Mouse (Mus musculus): Measurements from ENCODE around the gene Zdhhc19. TPM values are rescaled to one million over a fixed set of nuclear protein-coding genes. Genes with fewer than 3 reads are reported as not detected.

The Zdhhc19 gene
- total and polyA plus RNA-seq, 2 experiments = not detected

DNA sequence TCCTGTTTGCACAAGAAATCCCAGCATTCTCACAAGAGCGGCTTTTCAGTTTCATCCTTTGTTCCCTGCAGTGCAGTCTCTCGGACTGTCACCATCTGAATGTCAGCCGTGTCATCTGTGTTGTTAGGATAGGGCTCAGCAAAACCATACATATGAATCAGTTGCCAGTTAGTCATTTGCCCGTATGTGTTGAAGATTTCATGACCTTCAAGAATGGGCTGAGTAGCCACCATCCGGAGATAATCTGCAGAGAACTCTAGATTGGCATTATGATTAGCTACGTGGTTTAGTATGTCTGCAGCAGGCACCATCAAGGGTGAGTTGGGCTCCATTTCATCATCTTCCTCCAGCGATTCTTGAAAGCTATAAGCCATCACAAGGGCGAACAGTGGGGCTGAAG lies 95.5 kb downstream of the Zdhhc19 start:
- WGBS = 97% methylated on average over 8 of the region's 8 CpGs
- no peaks in the 10 kb centered on the region for H3K36me3 ChIP-seq (ENCODE audit: control insufficient read depth, insufficient read depth, low read length)

DNA sequence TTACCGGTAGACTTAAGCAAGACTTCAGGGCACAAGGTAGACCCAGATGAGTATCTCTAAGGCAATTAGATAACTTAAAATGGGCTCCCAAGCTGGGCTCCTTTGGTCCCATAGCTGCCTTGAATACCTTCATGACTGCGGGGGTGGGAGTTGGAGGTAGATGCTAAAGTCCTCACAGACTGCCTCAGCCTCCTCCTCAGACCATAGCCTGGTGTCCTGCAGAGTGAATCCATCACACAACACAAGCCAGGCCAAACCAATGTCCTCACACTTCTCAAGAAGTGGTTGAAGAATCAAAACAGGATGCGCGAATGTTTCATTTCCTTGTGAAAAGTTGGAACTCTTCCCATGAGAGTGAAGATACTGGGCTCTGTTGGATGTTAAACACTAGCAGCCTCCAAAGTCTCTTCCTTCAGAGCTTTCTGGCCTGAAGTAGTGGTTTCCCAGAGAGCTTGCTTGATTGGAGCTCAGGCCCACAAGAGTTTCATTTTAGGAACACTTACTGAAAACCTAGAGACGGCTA lies 97.3 kb downstream of the Zdhhc19 start:
- 84% methylated on average over 5 of the region's 5 CpGs for WGBS
- no peak for TF ChIP-seq POLR2A (IDR thresholded peaks at IDR 0.05; ENCODE audit: extremely low read depth, insufficient read depth, low read length)
- TF ChIP-seq CTCF (IDR thresholded peaks at IDR 0.05; ENCODE audit: low read depth, low read length) = no peak
- Histone ChIP-seq H3K4me1 (ENCODE audit: control insufficient read depth, insufficient read depth, low read length) (peaks cover 10% of the 10 kb centered on the region), H3K27me3 (ENCODE audit: control insufficient read depth, insufficient read depth, low read length) (no peaks in the 10 kb centered on the region), H3K9ac (ENCODE audit: low read depth, low read length) (no peak overlapping the region), H3K79me2 (ENCODE audit: control insufficient read depth, insufficient read depth, low read length) (no peaks in the 10 kb centered on the region), H3K36me3 (ENCODE audit: control insufficient read depth, insufficient read depth, low read length) (no peaks in the 10 kb centered on the region), H3K27ac (replicated peaks; ENCODE audit: insufficient read depth, low read depth, low read length) (no peak overlapping the region), H3K4me3 (ENCODE audit: insufficient read depth, low read depth, low read length) (no peak overlapping the region)
- no peak for DNase-seq (ENCODE audit: extremely low read depth, low read depth, low spot score)

More for the DNA sequence above, 95.5 kb downstream of the Zdhhc19 start:
- Histone ChIP-seq H3K9ac (ENCODE audit: low read depth, low read length) (no peak overlapping the region), H3K4me3 (ENCODE audit: insufficient read depth, low read depth, low read length) (no peak overlapping the region), H3K27me3 (ENCODE audit: control insufficient read depth, insufficient read depth, low read length) (no peaks in the 10 kb centered on the region), H3K27ac (replicated peaks; ENCODE audit: insufficient read depth, low read depth, low read length) (no peak overlapping the region), H3K4me1 (ENCODE audit: control insufficient read depth, insufficient read depth, low read length) (peaks cover 8% of the 10 kb centered on the region), H3K79me2 (ENCODE audit: control insufficient read depth, insufficient read depth, low read length) (no peaks in the 10 kb centered on the region)
- no peak for DNase-seq (ENCODE audit: extremely low read depth, low read depth, low spot score)
- TF ChIP-seq POLR2A (IDR thresholded peaks at IDR 0.05; ENCODE audit: extremely low read depth, insufficient read depth, low read length) (no peak), CTCF (IDR thresholded peaks at IDR 0.05; ENCODE audit: low read depth, low read length) (no peak)

DNA sequence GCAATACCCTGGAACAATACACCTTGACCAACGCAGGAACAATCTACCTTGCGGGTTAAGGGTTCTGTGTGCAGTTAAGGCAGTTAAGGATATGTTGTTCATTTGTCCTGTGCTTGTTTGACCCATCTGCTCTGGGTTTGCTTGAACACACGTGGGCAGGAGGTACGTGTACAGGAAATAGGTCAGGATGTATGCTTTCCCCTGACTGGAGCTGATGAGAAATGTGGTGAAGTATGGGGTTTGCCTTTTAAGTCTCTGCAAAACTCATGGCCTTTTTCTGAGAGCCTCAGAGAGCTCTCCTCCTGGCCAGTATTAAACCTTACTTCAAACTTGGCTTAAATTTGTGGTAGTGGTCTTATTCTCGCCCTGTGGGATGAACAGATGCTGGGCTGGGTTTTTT lies 97.9 kb downstream of the Zdhhc19 start:
- Histone ChIP-seq H3K9ac (ENCODE audit: low read depth, low read length) (no peak overlapping the region), H3K79me2 (ENCODE audit: control insufficient read depth, insufficient read depth, low read length) (no peaks in the 10 kb centered on the region), H3K4me1 (ENCODE audit: control insufficient read depth, insufficient read depth, low read length) (peaks cover 13% of the 10 kb centered on the region), H3K27ac (replicated peaks; ENCODE audit: insufficient read depth, low read depth, low read length) (no peak overlapping the region), H3K36me3 (ENCODE audit: control insufficient read depth, insufficient read depth, low read length) (no peaks in the 10 kb centered on the region), H3K27me3 (ENCODE audit: control insufficient read depth, insufficient read depth, low read length) (no peaks in the 10 kb centered on the region), H3K4me3 (ENCODE audit: insufficient read depth, low read depth, low read length) (no peak overlapping the region)
- 80% methylated on average over 5 of the region's 5 CpGs for WGBS
- no peak for DNase-seq (ENCODE audit: extremely low read depth, low read depth, low spot score)
- TF ChIP-seq POLR2A (IDR thresholded peaks at IDR 0.05; ENCODE audit: extremely low read depth, insufficient read depth, low read length) (no peak), CTCF (IDR thresholded peaks at IDR 0.05; ENCODE audit: low read depth, low read length) (no peak)

DNA sequence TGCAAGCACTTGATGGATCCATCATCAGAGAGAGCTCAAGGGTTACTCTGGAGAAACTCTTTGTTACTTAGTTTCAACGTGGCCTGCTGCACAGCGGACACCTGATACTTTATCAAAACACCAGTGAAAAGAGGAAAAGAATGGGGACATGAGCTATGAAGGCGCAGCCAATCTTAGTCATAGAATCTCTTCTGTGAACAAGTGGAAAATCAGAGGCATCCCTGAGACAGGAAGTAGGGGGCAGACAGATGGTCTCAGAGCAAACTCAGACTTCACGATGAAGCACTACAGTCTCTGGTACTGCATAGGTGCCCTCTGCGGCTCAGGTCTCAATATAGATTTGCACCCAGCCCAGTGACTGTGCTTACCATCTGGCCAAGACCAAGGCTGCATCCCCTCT lies 98.6 kb downstream of the Zdhhc19 start:
- Histone ChIP-seq H3K27ac (replicated peaks; ENCODE audit: insufficient read depth, low read depth, low read length) (no peak overlapping the region), H3K36me3 (ENCODE audit: control insufficient read depth, insufficient read depth, low read length) (no peaks in the 10 kb centered on the region), H3K27me3 (ENCODE audit: control insufficient read depth, insufficient read depth, low read length) (no peaks in the 10 kb centered on the region), H3K79me2 (ENCODE audit: control insufficient read depth, insufficient read depth, low read length) (no peaks in the 10 kb centered on the region), H3K4me3 (ENCODE audit: insufficient read depth, low read depth, low read length) (no peak overlapping the region), H3K9ac (ENCODE audit: low read depth, low read length) (no peak overlapping the region), H3K4me1 (ENCODE audit: control insufficient read depth, insufficient read depth, low read length) (peaks cover 13% of the 10 kb centered on the region)
- TF ChIP-seq POLR2A (IDR thresholded peaks at IDR 0.05; ENCODE audit: extremely low read depth, insufficient read depth, low read length) (no peak), CTCF (IDR thresholded peaks at IDR 0.05; ENCODE audit: low read depth, low read length) (no peak)
- no peak for DNase-seq (ENCODE audit: extremely low read depth, low read depth, low spot score)
- whole genome bisulfite sequencing = 91% methylated on average over 5 of the region's 5 CpGs

DNA sequence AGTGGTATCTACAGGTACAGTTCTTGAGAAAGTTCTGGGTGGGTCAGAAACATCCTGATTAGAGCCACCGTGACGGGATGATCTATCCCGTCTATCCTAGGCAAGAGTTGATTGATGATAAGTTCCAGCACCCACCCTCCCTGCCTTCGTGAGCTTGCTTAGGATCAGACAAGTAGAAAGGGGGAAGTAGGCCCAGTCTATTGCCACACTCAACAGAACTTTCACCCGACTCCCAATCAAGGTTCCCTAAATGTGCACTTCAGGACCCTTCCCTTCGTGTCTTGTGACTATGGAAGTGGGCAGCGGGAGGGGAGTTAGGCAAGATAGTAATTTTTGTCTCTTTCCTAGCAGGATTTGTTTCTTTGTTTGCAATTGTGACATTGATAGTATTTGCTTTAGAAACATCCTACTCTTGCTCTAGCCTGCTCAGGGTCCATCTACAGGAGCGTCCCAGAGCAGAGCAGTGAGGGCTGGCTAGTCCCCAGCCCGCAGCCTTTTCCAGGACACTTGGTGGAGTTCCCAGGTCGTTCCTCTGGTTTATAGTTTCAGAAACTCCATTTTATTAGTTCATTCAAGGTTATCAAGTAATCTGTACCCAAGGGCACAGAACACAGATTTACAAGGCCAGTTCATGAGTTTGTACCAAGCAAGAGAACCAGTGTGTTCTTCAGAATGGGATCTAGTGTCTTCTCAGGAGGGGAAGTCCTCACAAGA lies 99.2 kb downstream of the Zdhhc19 start:
- H3K27me3 ChIP-seq (ENCODE audit: control insufficient read depth, insufficient read depth, low read length) = no peaks in the 10 kb centered on the region
- no peaks in the 10 kb centered on the region for H3K36me3 ChIP-seq (ENCODE audit: control insufficient read depth, insufficient read depth, low read length)
- no peak for TF ChIP-seq POLR2A (IDR thresholded peaks at IDR 0.05; ENCODE audit: extremely low read depth, insufficient read depth, low read length)
- no peak for TF ChIP-seq CTCF (IDR thresholded peaks at IDR 0.05; ENCODE audit: low read depth, low read length)
- no peak overlapping the region for H3K27ac ChIP-seq (replicated peaks; ENCODE audit: insufficient read depth, low read depth, low read length)
- no peak overlapping the region for H3K4me3 ChIP-seq (ENCODE audit: insufficient read depth, low read depth, low read length)
- peak; percentile 87 for DNase-seq (ENCODE audit: extremely low read depth, low read depth, low spot score)
- H3K4me1 ChIP-seq (ENCODE audit: control insufficient read depth, insufficient read depth, low read length) = peaks cover 13% of the 10 kb centered on the region
- WGBS = 58% methylated on average over 10 of the region's 10 CpGs
- H3K79me2 ChIP-seq (ENCODE audit: control insufficient read depth, insufficient read depth, low read length) = no peaks in the 10 kb centered on the region
- H3K9ac ChIP-seq (ENCODE audit: low read depth, low read length) = no peak overlapping the region

DNA sequence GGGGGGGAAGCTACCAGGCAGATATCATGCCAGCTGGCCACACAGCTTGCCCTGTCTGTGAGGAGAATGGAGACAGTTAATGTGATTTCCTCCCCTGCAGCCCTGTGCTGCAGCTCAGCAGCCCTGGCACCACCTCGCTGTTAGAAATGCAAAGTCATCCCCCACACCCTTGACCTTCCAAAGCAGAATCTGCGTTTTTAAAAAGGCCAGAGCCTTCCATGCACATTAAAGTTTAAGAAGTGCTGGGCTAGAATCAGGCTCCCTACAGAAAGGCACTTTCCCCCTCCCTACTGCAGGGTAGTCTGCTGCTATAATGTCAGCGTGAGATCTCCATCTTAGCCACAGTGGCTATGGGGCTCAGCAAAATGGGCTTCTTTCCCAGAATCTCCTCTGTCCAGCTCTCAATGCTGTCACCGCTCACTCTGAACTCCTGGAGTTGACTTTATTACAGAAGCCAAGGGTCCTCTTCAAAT lies 101.9 kb downstream of the Zdhhc19 start:
- DNase-seq (ENCODE audit: extremely low read depth, low read depth, low spot score) = peak; percentile 66

More for the DNA sequence above, 101.9 kb downstream of the Zdhhc19 start:
- 28% methylated on average over 4 of the region's 4 CpGs for WGBS
- Histone ChIP-seq H3K9ac (ENCODE audit: low read depth, low read length) (no peak overlapping the region), H3K4me3 (ENCODE audit: insufficient read depth, low read depth, low read length) (no peak overlapping the region), H3K27ac (replicated peaks; ENCODE audit: insufficient read depth, low read depth, low read length) (no peak overlapping the region), H3K36me3 (ENCODE audit: control insufficient read depth, insufficient read depth, low read length) (no peaks in the 10 kb centered on the region), H3K79me2 (ENCODE audit: control insufficient read depth, insufficient read depth, low read length) (no peaks in the 10 kb centered on the region), H3K27me3 (ENCODE audit: control insufficient read depth, insufficient read depth, low read length) (no peaks in the 10 kb centered on the region), H3K4me1 (ENCODE audit: control insufficient read depth, insufficient read depth, low read length) (peaks cover 13% of the 10 kb centered on the region)
- no peak for TF ChIP-seq CTCF (IDR thresholded peaks at IDR 0.05; ENCODE audit: low read depth, low read length)
- TF ChIP-seq POLR2A (IDR thresholded peaks at IDR 0.05; ENCODE audit: extremely low read depth, insufficient read depth, low read length) = no peak

Measured in liver, adult 2 months (tissue).